Mouse (Mus musculus): ENCODE results near the gene Creld2. TPM values are rescaled to one million over a fixed set of nuclear protein-coding genes. Genes with fewer than 3 reads are reported as not detected.

Creld2 gene
- polyA plus RNA-seq, 1 experiment, result not detected

- 34% methylated on average over 9 of the region's 9 CpGs for WGBS
- TF ChIP-seq CTCF (IDR thresholded peaks at IDR 0.05; ENCODE audit: insufficient read depth, low read depth, low read length), result no peak
- TF ChIP-seq POLR2A (IDR thresholded peaks at IDR 0.05; ENCODE audit: insufficient read depth, low read depth, low read length), result no peak
- no peaks in the 10 kb centered on the region for H3K4me1 ChIP-seq (ENCODE audit: control insufficient read depth, insufficient read depth, low read length)
- H3K4me3 ChIP-seq (ENCODE audit: insufficient read depth, low read depth, low read length), result no peak overlapping the region
- H3K27ac ChIP-seq (ENCODE audit: insufficient read depth, low read depth, low read length), result no peak overlapping the region
These were observed 8.7 kb downstream of the Creld2 start for GRCm38 (mm10) chr15:88827991-88828799.

DNA sequence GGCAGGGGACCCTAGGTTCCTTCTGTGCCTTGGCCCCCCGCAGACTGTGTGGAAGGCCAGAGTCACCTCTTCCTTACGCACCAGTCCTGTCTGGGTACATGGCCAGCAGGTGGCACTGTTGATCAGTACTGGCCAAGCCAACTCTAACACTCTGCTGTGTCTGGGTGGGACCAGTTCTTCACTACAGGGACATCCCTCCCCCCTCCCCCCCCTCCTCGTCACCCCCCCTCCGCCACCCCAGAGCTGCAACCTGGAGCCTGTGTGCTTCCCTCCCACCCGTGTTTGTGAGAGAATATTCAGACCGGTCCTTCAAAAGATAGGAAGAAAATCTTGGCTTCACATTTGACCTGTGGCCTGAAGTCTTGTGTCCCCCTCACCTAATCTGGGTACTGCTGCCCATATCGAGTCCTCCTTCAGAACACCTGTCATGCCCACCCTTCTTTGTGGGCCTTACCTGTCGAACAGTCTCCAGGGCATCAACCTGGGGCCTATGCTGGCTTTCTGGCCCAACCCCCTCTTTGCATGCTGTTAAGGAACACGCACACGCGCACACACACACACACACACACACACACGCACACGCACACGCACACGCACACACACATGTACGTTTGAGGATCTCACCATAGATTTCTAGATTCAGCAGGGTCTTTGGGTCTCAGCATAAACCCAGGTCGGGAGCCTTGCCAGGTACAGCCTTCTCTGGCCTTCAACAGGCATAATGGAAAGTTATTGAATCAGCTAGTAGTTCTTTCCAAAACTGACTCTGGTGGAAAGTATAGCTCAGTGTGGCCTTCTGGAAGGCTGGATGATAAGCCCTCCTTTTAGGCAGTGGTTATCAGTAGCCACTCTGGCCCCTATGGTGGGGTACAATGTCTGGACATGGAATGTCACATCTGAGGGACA lies 9.6 kb downstream of the Creld2 start:
- TF ChIP-seq POLR2A (IDR thresholded peaks at IDR 0.05; ENCODE audit: insufficient read depth, low read depth, low read length), result no peak
- TF ChIP-seq CTCF (IDR thresholded peaks at IDR 0.05; ENCODE audit: insufficient read depth, low read depth, low read length), result peak; percentile 79
- 53% methylated on average over 17 of the region's 17 CpGs for WGBS
- Histone ChIP-seq H3K4me1 (ENCODE audit: control insufficient read depth, insufficient read depth, low read length) (no peaks in the 10 kb centered on the region), H3K27ac (ENCODE audit: insufficient read depth, low read depth, low read length) (no peak overlapping the region), H3K4me3 (ENCODE audit: insufficient read depth, low read depth, low read length) (no peak overlapping the region)

GRCm38 (mm10) chr15:88829791-88830440 lies 10.5 kb downstream of the Creld2 start:
- no peak overlapping the region for H3K27ac ChIP-seq (ENCODE audit: insufficient read depth, low read depth, low read length)
- 65% methylated on average over 6 of the region's 6 CpGs for WGBS

GRCm38 (mm10) chr15:88830696-88831095 lies 11.2 kb downstream of the Creld2 start:
- WGBS, result 91% methylated on average over 5 of the region's 5 CpGs
- Histone ChIP-seq H3K27ac (ENCODE audit: insufficient read depth, low read depth, low read length) (no peak overlapping the region), H3K4me3 (ENCODE audit: insufficient read depth, low read depth, low read length) (no peak overlapping the region), H3K4me1 (ENCODE audit: control insufficient read depth, insufficient read depth, low read length) (no peaks in the 10 kb centered on the region)
- no peak for TF ChIP-seq CTCF (IDR thresholded peaks at IDR 0.05; ENCODE audit: insufficient read depth, low read depth, low read length)
- TF ChIP-seq POLR2A (IDR thresholded peaks at IDR 0.05; ENCODE audit: insufficient read depth, low read depth, low read length), result no peak

More at GRCm38 (mm10) chr15:88829791-88830440, 10.5 kb downstream of the Creld2 start:
- TF ChIP-seq CTCF (IDR thresholded peaks at IDR 0.05; ENCODE audit: insufficient read depth, low read depth, low read length) (no peak), POLR2A (IDR thresholded peaks at IDR 0.05; ENCODE audit: insufficient read depth, low read depth, low read length) (no peak)
- Histone ChIP-seq H3K4me1 (ENCODE audit: control insufficient read depth, insufficient read depth, low read length) (no peaks in the 10 kb centered on the region), H3K4me3 (ENCODE audit: insufficient read depth, low read depth, low read length) (no peak overlapping the region)

DNA sequence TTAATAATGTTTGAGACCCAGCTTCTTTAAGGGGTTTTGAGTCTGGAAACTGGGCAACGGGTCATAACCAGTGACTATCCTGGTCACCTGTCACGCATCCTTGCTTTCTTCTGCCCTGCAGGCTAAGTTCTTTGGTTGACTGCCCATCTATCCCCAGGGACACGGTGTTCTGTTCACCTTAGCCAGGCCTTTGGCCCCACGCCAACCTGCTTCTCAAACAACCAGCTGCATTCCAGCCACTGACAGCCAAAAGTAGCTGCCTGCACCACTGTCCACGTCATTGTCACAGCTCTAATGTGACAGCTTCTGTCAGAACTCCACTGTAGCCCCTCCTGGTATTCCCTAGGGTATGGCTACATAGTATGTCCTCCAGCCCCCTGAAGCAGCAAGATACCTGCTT lies 12.0 kb downstream of the Creld2 start:
- H3K27ac ChIP-seq (ENCODE audit: insufficient read depth, low read depth, low read length), result no peak overlapping the region
- no peak for TF ChIP-seq CTCF (IDR thresholded peaks at IDR 0.05; ENCODE audit: insufficient read depth, low read depth, low read length)
- TF ChIP-seq POLR2A (IDR thresholded peaks at IDR 0.05; ENCODE audit: insufficient read depth, low read depth, low read length), result no peak
- no peak overlapping the region for H3K4me3 ChIP-seq (ENCODE audit: insufficient read depth, low read depth, low read length)
- no peaks in the 10 kb centered on the region for H3K4me1 ChIP-seq (ENCODE audit: control insufficient read depth, insufficient read depth, low read length)
- WGBS, result 68% methylated on average over 5 of the region's 5 CpGs

GRCm38 (mm10) chr15:88832536-88832935 lies 13.1 kb downstream of the Creld2 start:
- WGBS, result 89% methylated on average over 9 of the region's 9 CpGs
- H3K4me1 ChIP-seq (ENCODE audit: control insufficient read depth, insufficient read depth, low read length), result peaks cover 5% of the 10 kb centered on the region
- no peak overlapping the region for H3K4me3 ChIP-seq (ENCODE audit: insufficient read depth, low read depth, low read length)
- H3K27ac ChIP-seq (ENCODE audit: insufficient read depth, low read depth, low read length), result no peak overlapping the region
- TF ChIP-seq POLR2A (IDR thresholded peaks at IDR 0.05; ENCODE audit: insufficient read depth, low read depth, low read length), result no peak
- no peak for TF ChIP-seq CTCF (IDR thresholded peaks at IDR 0.05; ENCODE audit: insufficient read depth, low read depth, low read length)

DNA sequence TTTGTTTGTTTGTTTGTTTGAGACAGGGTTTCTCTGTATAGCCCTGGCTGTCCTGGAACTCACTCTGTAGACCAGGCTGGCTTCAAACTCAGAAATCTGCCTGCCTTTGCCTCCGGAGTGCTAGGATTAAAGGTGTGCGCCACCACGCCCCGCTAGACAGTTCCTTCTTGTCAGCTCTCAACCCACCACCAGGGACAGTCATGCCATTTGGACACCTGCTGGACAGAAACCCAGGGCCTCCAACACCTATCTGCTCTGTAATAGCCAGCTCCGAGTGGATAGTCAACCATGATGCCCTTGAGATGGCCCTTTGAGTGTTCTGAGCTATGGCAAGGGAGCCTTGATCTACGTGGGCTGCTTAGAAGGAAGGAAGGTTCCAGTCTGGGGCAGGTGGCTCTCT lies 16.6 kb downstream of the Creld2 start:
- Histone ChIP-seq H3K4me3 (ENCODE audit: insufficient read depth, low read depth, low read length) (no peak overlapping the region), H3K27ac (ENCODE audit: insufficient read depth, low read depth, low read length) (no peak overlapping the region), H3K4me1 (ENCODE audit: control insufficient read depth, insufficient read depth, low read length) (peaks cover 29% of the 10 kb centered on the region)
- 90% methylated on average over 6 of the region's 6 CpGs for WGBS
- TF ChIP-seq POLR2A (IDR thresholded peaks at IDR 0.05; ENCODE audit: insufficient read depth, low read depth, low read length) (no peak), CTCF (IDR thresholded peaks at IDR 0.05; ENCODE audit: insufficient read depth, low read depth, low read length) (no peak)

GRCm38 (mm10) chr15:88836571-88836970 lies 17.1 kb downstream of the Creld2 start:
- no peak overlapping the region for H3K4me3 ChIP-seq (ENCODE audit: insufficient read depth, low read depth, low read length)

More at GRCm38 (mm10) chr15:88836571-88836970, 17.1 kb downstream of the Creld2 start:
- no peak overlapping the region for H3K27ac ChIP-seq (ENCODE audit: insufficient read depth, low read depth, low read length)
- TF ChIP-seq POLR2A (IDR thresholded peaks at IDR 0.05; ENCODE audit: insufficient read depth, low read depth, low read length), result no peak
- no peak for TF ChIP-seq CTCF (IDR thresholded peaks at IDR 0.05; ENCODE audit: insufficient read depth, low read depth, low read length)
- WGBS, result 80% methylated on average over 5 of the region's 5 CpGs
- peaks cover 33% of the 10 kb centered on the region for H3K4me1 ChIP-seq (ENCODE audit: control insufficient read depth, insufficient read depth, low read length)

Data from olfactory bulb, adult 2 months (tissue).